Mouse (Mus musculus) intestine, postnatal 0 days (tissue): ENCODE data around the gene Ncor2. TPM values are rescaled to one million over a fixed set of nuclear protein-coding genes. Genes with fewer than 3 reads are reported as not detected.

ENCODE experiments used
- ATAC-seq: fragments of 200-750 bp; cut with Nextera tagmentation; 2 replicates; pipeline ENCODE4 v1.8.0; 2017; ENCODE audit warnings: mild to moderate bottlenecking, moderate TSS enrichment, moderate library complexity
- H3K27ac ChIP-seq: fragments of 300-500 bp; sonication (generic); 2 replicates; pipeline ENCODE4 v1.5.1; 2014; ENCODE audit warnings: mild to moderate bottlenecking, low read depth, low read length, moderate library complexity
- H3K27me3 ChIP-seq: fragments of 300-500 bp; sonication (generic); replicated peaks from 2 replicates; pipeline ENCODE4 v1.6.1; 2014; ENCODE audit warnings: low read length, mixed read lengths; ENCODE audit not compliant: control insufficient read depth, insufficient read depth
- H3K36me3 ChIP-seq: fragments of 300-500 bp; sonication (generic); 2 replicates; pipeline ENCODE4 v1.6.1; 2014; ENCODE audit warnings: mild to moderate bottlenecking, moderate library complexity; ENCODE audit not compliant: control insufficient read depth, insufficient read depth
- H3K4me1 ChIP-seq: fragments of 300-500 bp; sonication (generic); replicated peaks from 2 replicates; pipeline ENCODE4 v1.6.1; 2014; ENCODE audit warnings: antibody characterized with exemption, low read length, mixed read lengths; ENCODE audit not compliant: control insufficient read depth, insufficient read depth
- H3K4me2 ChIP-seq: fragments of 300-500 bp; sonication (generic); replicated peaks from 2 replicates; pipeline ENCODE4 v1.6.1; 2014; ENCODE audit warnings: low read depth, mild to moderate bottlenecking, moderate library complexity
- H3K4me3 ChIP-seq: fragments of 300-500 bp; sonication (generic); 2 replicates; pipeline ENCODE4 v1.5.1; 2014; ENCODE audit warnings: low read depth, low read length
- H3K9ac ChIP-seq: fragments of 300-500 bp; sonication (generic); 2 replicates; pipeline ENCODE4 v1.6.1; 2014; ENCODE audit warnings: mild to moderate bottlenecking, low read depth, low read length
- H3K9me3 ChIP-seq: fragments of 300-500 bp; sonication (generic); 2 replicates; pipeline ENCODE4 v1.6.1; 2016; ENCODE audit warnings: mixed run types; ENCODE audit not compliant: control insufficient read depth
- CTCF ChIP-seq: sonication (generic); IDR thresholded peaks from 2 replicates; pipeline ENCODE4 v1.5.1; 2016; ENCODE audit warnings: low read depth, mild to moderate bottlenecking, control low read depth, antibody characterized with exemption, moderate library complexity
- WGBS: fragments of 180-500 bp; shearing (Covaris S2); extraction: QIAGEN DNeasy Blood & Tissue Kit; methylation state at CpG from one replicate; pipeline ENCODE4 v1.1.7; 2014; 5-methylcytosine and 5-hydroxymethylcytosine counted together
- polyA plus RNA-seq: library from polyadenylated mRNA; unstranded; fragments of >200 nt; fragmentation: Nextera tagmentation; extraction: Ambion mirVana; gene quantifications from 2 replicates; pipeline ENCODE4 v1.2.1, GENCODE M21; 2015

Ncor2 gene
- polyA plus RNA-seq, 1 experiment from 2014 or later, result 7.1 TPM

- H3K9ac ChIP-seq, result no peak overlapping the region
- WGBS, result 53% methylated on average over 14 of the region's 14 CpGs
- 0 out of 2 replicates have a peak overlapping the region, but pooled peaks have one; percentile 67 for H3K4me2 ChIP-seq
- peak overlapping the region; percentile 15; the same call in 1 of the 2 replicates for H3K27ac ChIP-seq
- no peaks in the 10 kb centered on the region for H3K9me3 ChIP-seq
- no peaks in the 10 kb centered on the region for H3K27me3 ChIP-seq
- no peak for TF ChIP-seq CTCF
- ATAC-seq, result no peak
- no peak overlapping the region for H3K4me3 ChIP-seq
- H3K36me3 ChIP-seq, result no peaks in the 10 kb centered on the region
- H3K4me1 ChIP-seq, result peaks cover 42% of the 10 kb centered on the region
Measured at GRCm38 (mm10) chr5:125159804-125160405, 19.1 kb downstream of the Ncor2 start.

- no peak for TF ChIP-seq CTCF
- peak; percentile 46 for ATAC-seq
- Histone ChIP-seq H3K27ac (peak overlapping the region; percentile 15; the same call in 1 of the 2 replicates), H3K9me3 (no peaks in the 10 kb centered on the region), H3K4me3 (no peak overlapping the region; the same call in 1 of the 2 replicates), H3K4me2 (peak overlapping the region; percentile 67), H3K4me1 (peaks cover 41% of the 10 kb centered on the region), H3K9ac (0 out of 2 replicates have a peak overlapping the region, but pooled peaks have one; percentile 45), H3K36me3 (no peaks in the 10 kb centered on the region), H3K27me3 (no peaks in the 10 kb centered on the region)
- WGBS, result 2% methylated on average over 12 of the region's 12 CpGs
Measured at GRCm38 (mm10) chr5:125159293-125159692, 19.7 kb downstream of the Ncor2 start.

- Histone ChIP-seq H3K4me1 (peaks cover 38% of the 10 kb centered on the region), H3K9me3 (no peaks in the 10 kb centered on the region), H3K36me3 (no peaks in the 10 kb centered on the region), H3K27ac (peak overlapping the region; percentile 76), H3K4me2 (peak overlapping the region; percentile 67), H3K9ac (peak overlapping the region; percentile 45; the same call in 1 of the 2 replicates), H3K27me3 (no peaks in the 10 kb centered on the region), H3K4me3 (peak overlapping the region; percentile 32)
- no peak for TF ChIP-seq CTCF
- 8% methylated on average over 21 of the region's 21 CpGs for WGBS
- peak; percentile 75 for ATAC-seq
Measured at GRCm38 (mm10) chr5:125158232-125158961, 20.6 kb downstream of the Ncor2 start.

GRCm38 (mm10) chr5:125157375-125158033, 21.5 kb downstream of the Ncor2 start:
- peaks cover 32% of the 10 kb centered on the region for H3K4me1 ChIP-seq
- no peak for TF ChIP-seq CTCF
- WGBS, result 46% methylated on average over 8 of the region's 8 CpGs
- H3K27me3 ChIP-seq, result no peaks in the 10 kb centered on the region
- H3K9ac ChIP-seq, result no peak overlapping the region
- no peaks in the 10 kb centered on the region; the same call in 1 of the 2 replicates for H3K36me3 ChIP-seq
- H3K9me3 ChIP-seq, result no peaks in the 10 kb centered on the region
- H3K4me3 ChIP-seq, result no peak overlapping the region
- peak overlapping the region; percentile 76; the same call in 1 of the 2 replicates for H3K27ac ChIP-seq
- H3K4me2 ChIP-seq, result peak overlapping the region; percentile 67
- ATAC-seq, result peak; percentile 12; the same call in 1 of the 2 replicates

GRCm38 (mm10) chr5:125156418-125157205, 22.4 kb downstream of the Ncor2 start:
- no peak for TF ChIP-seq CTCF
- no peak overlapping the region for H3K4me2 ChIP-seq
- no peak overlapping the region for H3K4me3 ChIP-seq
- no peak overlapping the region for H3K27ac ChIP-seq
- H3K4me1 ChIP-seq, result peaks cover 32% of the 10 kb centered on the region
- H3K27me3 ChIP-seq, result no peaks in the 10 kb centered on the region
- H3K9me3 ChIP-seq, result no peaks in the 10 kb centered on the region
- H3K36me3 ChIP-seq, result no peaks in the 10 kb centered on the region; the same call in 1 of the 2 replicates
- no peak overlapping the region for H3K9ac ChIP-seq
- no peak for ATAC-seq
- 73% methylated on average over 22 of the region's 22 CpGs for WGBS
